Mouse (Mus musculus): ENCODE measurements around the gene Gm9913.

Gene Gm9913

DNA sequence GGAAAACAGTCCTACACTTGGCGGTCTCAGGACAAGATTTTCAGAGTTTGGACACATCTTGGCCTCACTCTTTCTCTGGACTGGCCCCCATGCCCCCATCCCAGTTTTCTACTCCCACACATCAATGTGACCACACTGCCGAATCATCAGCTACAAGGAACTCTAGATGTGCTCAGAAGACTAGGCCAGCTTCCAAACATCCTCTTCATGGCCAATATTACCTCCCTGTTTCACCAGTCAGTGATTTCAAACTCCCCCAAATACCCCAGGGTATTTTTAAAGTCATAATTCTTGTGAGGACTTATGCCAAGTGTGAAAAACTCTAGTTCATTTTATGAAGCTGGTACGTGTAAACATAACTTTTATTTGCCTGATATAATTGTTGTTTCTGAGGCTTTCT lies 40.1 kb downstream of the Gm9913 start:
- no peak for DNase-seq (ENCODE audit: extremely low read depth, low read depth)

DNA sequence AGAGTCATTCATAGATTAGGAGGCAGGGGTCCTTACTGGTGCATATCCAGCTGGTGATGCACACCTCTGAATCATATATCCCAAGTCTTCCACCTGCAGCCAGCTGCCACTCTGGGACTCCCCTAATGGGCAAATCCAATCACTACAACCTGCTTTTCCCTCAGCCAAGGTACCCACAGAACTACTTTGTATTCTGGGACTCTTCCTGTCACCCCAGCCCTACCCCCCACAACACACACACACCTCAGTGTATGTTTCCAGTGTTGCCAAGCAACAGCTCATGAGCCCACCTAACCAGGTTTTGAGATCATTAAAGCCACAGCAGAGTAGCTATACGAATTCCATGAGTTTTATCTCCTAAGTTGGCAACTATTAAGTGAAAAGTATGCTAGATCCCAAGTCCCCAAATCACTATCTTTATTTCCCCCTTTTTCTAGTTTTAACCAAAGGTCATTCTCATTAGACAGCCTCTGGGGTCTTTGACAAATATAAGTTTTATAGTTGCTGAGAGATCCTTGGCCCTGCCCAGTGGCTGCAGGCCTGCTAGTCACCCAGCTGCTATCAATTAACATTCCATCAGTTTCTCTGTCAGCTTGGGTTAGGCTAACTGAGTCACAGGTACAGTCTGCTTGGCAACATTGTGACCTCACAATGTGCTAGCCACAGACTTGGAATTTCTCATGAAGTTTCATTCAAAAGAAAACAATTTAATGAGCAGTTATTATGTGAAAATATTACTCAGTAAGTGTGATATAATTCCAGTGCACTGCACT lies 44.1 kb downstream of the Gm9913 start:
- DNase-seq (ENCODE audit: extremely low read depth, low read depth), result no peak

DNA sequence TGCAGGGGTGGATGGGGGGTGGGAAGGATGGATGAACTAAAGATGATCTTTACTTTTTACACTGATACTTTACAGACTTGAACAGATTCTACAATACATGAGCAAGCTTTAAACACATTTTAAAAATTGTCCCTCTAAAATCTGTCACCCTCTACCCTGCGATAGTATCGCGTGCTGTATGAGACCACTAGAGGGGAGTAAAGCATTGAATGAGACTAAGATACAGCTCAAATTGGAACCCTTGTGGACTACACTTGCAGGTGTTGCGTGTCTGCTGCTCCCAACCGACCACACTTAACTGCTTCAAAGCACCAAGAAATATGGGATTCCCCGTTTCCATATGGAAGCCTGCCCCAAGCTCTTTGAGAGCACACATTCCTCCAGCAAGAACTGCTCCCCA lies 50.9 kb downstream of the Gm9913 start:
- DNase-seq (ENCODE audit: extremely low read depth, low read depth), result no peak

Measured in MEL-GATA-1-ER (cell line).